Mouse (Mus musculus) urinary bladder, postnatal 4 days (tissue): Measurements from ENCODE around the gene Arglu1.

ENCODE experiments used
- DNase-seq, 2 experiments: peaks; one replicate each; pipeline ENCODE4 v3.0.0; 2021 to 2022; ENCODE audit warnings: low spot score in 2 of 2

The Arglu1 gene

DNA sequence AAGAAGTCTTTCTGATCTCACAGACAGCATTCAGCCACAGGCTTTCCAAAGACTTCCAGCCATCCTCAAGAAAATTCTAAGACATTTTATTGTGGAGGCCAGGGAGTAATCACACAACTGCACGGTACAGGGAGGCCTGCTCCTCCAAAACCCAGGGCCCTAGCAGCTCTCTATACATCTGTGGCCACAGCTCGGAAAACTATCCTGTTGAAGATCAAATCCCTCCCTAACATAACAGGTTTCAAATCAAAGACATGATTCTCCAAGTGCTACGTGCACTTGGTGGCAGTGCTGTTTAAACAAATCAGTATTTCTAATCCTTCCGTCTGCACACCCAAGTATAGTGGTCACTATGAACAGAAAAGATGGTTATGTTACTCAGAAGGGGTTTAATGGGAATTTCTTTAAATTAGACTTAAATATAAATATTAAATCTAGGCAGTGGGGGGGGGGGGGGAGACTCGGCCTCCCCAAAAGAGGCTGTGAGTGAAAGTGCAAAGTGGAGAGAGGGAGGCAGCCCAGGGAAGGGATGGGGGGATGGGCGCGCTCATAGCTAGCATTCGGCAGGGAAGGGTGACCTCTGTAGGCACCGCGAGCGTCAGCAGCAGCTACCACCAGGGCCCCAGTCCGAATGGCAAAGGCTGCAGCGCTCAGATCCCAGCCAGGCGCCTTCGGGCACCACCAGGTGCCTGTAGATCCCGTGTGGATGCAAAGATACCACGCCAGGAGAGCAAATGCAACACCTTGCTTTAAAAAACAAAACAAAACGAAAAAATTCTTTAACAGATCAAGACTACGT lies 31.7 kb downstream of the Arglu1 start:
- DNase-seq: peak; percentile 75 to 86

DNA sequence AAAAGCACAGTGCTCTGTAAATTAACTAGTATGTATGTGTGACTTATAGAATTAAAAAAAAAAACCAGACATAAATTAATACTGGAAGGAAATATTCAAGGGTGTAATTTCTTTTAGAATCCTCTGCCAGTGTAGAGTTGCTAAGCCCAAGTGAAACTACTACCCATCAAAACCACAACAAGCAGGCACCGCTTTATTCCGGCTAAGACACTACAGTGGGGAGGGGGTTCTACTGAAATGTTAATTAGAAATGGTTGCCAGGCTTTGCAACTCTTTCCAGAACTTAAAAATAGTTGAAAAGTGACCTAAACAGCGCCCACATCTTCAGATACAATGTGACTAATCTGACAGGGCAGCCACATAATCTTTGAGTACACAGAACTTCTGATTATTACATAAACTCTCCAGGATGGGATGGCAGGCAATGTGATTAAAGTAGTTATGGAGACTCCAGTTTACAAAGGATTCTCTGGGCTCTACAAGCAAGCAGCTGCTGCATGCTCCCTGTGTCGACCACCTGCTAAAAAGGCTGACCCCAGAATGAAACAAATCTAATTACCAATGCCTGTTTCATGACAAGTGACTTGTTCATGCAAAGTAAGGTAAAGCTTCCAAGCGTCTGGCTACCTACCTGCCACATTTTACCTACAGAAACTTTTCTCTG lies 32.5 kb downstream of the Arglu1 start:
- DNase-seq: no peak

DNA sequence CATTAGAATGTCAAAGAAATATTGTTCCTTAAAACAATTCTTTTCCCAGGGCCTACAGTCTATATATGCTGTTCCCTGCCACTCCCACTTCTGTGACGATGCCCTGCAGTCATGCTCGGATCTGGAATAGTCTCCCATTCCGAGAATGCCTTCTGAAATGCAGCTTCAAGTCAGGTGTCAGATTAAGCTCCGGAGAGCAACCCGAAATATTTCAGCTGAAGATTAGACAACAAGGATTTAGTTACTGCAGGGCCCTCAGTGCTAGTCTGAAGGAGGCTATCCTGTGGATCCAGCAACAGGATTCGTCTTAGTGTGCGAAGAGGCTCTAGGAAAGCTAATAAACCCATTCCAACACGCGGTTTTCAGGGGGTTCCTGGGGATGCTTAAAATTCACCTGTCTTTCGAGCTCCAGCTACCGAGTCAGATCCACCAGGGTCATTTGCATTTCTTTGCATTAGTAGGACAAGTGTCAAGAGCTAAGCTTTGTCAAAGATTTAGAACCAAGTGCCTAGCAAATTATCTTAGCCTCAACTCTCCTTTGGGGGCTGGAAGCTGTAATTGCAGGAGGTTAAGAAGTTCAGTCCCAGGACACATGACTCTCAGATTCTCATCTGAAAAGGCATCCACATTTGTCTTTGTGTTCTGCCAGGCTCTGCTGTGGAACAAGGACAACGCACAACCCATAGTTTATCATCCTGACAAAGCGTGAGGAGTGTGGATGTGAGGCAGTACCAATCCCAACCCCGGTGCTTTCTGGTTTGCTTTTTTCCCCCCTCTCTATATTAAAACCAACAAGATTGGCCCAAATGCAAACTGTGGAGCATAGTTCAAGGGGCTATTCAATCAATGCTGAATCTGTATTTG lies 33.5 kb downstream of the Arglu1 start:
- no peak for DNase-seq

DNA sequence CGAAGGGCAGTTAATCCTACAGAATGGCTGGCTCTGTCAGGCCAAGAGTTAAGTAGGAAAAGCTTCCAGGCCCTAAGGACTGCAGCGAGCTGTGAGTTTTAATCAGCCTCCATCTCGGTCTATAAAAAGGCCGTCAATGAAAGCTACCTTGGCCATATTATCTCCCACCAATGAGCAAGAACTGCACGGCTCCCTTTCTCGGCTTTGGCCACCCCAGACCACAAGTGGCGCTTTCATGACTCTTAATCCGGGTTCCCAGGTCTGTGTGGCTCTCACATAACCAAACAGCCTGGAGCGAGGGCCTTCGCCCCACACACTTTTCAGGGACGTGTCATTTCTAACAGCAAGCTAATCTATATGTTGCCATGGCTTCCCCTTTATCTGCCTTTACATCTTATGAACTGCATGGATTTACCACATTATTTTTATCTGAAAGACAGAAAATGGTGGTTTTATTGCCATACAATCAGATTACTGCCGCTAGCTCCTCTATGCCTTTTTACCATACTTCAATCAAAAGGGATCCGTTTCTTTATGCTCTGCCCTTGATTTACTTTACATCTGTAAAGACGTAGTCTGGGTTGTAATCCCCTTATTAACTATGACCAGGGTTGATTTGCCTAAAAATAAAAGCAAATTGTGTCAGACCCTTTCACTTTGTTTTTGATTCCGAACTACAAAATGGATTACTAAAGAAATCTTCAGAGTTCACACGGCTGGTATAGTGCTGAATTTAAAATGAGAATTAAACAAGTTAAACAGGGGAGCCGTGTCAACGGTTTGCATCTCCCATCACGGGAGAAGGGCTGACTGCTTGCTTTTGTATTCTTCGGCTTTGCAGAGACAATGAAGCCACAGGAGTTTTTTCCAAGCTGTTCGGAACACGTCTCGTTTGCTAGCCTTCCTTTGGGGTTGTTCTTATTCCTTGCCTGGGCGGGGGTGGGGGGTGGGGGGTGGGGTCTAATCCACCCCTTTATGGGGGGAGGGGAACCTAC lies 34.7 kb downstream of the Arglu1 start:
- no peak for DNase-seq

DNA sequence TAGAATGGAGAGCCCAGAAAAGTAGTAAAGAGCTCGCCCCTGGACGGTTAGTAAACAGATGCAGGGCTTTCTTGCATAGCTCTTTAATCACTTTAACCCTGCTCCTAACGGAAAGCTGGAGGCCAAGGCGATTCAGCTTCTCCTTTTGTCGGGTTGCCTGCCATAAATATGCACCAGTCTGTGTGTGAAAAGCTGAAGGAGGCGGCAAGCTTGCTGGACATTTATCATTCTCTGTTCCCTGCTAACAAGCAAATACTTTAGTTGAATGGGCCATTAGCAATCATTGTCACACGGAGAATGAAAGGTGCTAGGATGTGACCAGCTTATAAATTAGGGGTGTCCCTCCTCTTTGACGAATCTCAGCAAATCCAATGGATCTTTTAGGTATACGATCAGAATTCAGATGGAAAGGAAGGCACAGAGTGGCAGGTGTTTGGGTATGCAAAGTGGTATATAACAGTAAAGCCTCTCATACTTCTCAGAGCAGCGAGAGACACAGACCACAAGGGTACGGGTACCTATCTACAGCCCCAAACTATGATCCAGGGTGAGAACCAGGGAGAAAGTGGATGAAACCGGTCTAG lies 36.3 kb downstream of the Arglu1 start:
- DNase-seq: no peak

DNA sequence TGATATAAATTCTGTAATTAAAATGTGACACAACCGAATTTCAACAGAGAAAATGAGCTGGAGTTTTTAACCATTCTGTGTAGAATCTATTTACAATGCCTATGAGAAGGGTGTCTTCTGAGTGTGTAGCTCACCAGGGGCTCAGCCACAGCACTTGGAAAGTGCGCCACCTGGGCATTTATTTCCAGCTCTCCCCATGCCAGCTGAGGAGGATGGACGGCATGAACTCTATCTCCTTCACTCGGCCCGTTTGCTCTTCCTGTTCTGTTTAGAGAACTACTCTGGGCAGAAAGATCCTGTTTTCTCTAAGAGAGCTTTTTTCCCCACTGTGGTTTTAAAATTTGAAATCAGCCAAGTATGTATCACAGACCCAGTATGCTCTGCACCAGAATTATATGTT lies 37.0 kb downstream of the Arglu1 start:
- DNase-seq: no peak

DNA sequence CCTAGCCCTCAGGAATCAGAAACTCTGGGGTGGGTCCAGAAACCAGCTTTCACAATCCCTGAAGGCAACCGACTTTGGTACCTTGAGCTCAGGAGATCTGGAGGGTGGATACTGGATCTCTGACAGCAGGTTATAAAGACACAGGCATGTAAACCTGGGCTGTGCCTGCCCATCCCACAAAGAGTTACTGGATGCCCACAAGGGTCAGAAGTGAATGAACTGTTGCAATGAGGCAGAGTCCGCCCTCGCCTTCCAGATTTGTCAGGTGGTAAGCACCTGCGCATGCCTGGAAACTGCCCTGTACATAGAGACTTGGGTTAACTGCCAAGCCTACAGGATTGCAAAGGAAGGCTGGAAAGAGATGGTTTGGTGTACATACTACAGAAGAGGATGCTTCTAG lies 37.9 kb downstream of the Arglu1 start:
- DNase-seq: no peak

DNA sequence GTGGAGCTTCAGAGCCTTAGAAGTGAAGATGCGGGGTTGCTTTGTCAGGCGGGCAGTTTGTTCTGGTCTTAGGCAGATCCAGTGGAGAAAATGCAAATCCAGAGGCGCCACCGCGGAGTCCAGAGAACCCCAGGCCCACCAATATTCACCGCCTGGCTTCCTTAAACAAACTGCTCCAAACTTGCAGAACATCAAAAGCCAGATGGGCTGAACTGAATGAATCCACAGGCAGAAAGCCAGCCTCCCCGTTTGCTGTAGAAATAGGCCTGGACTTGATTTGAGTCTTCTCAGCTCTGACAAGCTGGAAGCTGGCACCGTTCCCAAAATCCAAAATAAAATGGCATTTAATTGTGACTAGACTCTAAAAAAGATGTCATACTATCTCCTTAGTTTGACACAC lies 40.4 kb downstream of the Arglu1 start:
- DNase-seq: no peak

DNA sequence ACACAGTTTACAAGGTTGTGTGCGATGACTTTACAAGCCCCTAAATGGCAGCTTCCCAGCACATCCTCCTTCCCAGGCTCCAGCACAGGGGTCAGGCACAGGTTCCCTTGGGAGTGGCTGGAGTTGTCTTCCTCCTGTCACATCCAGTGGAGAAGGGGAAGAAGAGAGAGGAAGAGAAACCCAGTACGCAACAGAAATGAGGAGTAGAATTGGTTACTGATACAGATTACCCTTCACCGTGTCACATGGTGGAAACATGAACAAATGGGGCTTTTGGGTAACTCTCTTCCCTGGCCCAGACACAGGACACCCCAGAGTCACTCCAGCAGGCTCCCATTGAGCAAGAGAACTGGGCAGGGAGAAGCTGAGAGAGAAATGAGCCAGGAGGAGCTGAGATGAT lies 40.8 kb downstream of the Arglu1 start:
- DNase-seq: no peak

DNA sequence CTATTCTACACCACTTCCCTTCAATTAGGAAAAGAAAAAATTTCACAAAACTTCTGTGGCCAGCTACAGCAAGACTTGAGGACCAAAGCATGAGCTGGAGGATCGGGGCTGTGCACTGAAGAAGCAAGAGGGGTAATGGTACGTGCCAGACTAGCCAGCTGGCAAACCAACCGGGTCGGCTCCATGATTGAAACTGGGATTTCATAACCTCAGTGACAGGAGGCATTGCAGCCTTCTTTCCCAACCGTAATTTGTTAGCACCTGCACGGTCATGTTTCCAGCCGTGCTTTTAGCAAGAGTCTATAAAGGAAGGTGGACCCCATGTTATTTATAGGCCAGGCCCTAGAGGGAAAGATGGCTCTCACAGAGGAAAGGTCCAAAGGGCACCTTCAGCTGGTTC lies 41.6 kb downstream of the Arglu1 start:
- no peak for DNase-seq

DNA sequence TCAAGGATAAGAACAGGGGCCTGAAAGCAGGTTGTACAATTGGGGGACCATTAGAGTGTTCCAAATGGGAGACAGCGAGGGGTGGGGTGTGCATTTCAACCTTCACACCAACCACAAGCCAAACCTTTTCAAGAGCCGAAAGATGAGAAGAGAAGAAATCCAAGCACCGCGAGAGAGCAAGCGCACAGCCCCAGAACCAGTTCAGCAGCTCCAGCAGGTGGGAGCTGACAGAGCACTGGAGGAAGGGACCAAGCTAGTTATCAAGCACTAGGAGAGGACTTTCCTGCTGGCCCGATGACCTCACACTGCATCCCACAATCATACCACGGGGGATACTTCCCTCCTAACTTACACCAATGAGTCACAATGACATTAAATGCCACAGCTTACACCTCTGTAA lies 42.5 kb downstream of the Arglu1 start:
- DNase-seq: no peak

DNA sequence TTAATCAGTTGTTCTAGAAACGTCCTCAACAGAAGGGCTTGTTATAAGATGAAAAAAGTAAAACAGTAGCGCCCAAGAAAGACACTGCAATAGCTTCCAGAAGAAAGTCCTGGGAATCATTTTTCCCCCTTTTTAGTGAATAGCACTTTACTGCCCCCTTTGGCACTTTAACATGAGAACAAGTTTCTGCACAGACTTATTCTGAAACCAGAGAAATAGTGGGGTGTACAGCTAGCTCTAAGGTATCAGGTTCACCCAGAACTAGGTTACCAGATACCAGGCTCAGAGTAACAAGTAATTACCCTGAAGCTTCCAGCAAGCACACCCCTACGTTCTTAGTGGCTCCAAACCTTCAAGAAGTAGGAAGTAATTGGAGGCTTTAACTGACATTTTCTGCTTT lies 43.0 kb downstream of the Arglu1 start:
- no peak for DNase-seq

DNA sequence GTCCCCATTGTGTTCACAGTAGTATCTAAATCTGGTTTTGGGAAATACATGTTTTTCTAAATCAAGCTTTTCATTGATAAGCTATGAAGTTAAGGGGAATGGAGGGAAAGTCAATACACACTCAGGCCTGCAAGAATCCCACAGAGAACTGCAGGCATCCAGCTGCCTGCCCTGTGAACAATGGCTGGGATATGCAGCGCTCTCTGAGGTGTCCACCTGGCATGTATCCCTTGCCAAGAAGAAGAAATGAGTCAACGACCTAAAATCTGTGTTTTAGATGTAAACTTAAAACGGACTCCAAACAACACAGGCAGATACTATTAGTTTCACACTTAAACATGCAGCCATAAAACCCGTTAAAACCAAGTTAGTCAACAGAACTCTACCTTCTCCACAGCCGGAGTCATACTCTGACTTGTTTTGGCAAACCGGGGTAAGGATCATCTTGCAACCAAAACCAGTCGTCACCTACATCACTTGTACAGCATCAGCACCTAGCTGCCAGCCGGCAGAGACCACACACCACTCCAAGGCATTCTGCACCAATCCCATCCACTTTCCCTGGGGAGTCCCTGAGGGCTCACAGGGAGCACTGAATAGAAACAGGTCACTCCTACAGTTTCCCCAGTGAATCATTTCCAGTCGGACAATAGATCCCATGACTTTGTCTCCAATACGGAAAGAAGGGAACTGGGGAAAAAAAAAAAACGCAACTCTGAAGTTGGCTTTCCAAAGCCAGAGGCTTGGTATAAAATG lies 46.0 kb downstream of the Arglu1 start:
- DNase-seq: no peak

DNA sequence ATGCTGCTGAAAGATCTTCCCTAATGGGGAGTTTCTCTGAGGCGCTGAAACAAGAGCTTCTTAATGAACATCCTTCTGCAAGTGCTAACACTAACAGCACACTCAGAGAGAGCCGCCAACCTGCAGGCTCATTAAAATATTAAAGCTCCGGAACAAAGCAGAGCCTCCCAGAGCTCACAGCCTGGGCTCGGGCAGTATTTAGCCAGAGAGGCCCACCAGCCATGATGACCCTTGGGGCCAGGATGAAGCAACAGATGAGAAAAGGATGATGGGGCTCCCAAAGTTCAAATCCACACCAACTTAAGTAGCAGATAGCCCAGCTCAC lies 50.1 kb downstream of the Arglu1 start:
- DNase-seq: no peak

DNA sequence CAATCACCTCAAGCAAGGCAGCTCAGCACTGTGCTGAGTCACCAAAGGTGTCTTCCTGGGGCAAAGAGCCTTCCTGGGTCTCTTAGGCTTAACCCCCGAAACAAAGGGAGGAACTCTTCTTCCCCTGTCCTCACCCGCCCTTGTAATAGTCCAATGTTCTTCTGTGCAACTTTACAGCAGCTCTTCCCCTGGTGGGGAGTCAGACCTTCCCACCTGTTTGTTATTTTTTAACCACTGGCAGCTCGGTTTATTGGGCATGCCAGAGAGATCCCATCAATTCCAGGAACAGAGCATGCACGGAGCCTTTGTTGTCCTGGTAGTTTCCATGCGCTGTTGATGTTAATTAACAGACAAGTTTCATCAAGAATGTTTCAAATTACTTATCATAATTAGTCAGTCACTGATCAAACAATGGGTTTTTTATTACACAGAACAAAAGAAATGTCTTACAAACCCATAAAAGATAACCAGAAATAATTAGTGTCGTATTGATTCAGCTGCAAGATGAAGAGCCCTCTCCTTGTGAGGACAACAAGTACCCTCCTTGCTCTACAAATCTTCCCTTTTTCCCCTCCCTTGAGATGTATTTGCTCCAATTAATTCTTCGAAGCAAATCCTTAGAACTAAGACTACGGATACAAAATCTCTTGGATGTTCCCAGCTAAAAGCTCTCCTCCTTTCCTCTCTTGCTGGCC lies 50.6 kb downstream of the Arglu1 start:
- DNase-seq: no peak

DNA sequence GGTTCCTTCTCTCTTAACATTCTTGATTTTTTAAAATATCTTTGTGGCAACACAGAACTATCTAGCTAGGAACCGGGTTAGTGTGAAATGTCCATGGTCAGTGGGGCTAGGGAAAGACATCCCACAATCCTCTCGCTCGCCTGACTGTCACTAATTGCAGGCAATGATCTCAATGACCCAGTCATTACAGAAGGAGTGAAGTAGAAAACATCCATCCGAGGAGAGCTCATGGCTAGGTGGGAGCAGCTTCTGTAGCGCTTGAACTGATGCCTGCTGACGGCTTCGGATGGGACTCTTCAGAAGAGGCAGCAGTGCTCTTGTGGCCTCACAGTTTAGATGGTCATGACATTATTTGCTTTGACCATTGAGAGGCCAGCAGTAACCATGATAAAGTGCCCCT lies 58.9 kb downstream of the Arglu1 start:
- no peak for DNase-seq

DNA sequence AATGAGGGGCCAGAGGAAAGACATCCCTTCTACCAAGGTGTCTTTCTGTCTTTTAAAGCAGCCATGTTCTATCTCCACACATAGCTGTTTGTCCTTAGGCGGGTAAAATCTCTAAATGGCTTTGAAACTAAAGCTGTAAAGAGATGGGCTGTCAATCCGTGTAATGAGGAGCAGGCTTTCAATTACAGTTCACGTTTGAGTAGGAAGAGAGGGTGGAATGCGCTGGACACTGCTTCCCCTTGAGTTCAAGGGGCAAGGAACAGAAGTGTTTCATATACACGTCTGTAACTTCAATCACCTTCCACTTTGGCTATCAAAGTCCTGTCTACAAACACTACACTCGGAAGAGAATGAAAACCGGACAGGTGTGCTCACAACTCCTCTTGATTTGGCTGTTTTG lies 66.3 kb downstream of the Arglu1 start:
- DNase-seq: no peak

DNA sequence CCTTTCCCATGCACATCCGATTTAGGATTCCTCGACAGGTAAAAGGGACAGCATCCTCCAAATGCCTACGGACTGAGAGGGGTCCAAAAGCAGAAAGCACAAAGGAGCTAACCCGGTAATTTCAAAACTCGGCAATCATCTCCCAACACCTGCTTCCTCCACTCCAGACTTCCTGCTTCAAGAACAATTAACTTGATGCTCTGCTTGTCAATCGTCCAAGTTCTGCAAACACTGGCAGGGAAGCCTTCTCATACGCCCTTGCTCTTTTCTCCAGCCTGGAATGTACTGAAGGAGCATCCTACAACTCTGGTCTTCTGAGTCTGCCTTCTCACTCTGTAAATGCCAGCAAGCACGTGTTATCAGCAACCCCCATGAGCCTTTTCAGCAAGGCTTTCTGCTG lies 66.8 kb downstream of the Arglu1 start:
- DNase-seq: no peak

DNA sequence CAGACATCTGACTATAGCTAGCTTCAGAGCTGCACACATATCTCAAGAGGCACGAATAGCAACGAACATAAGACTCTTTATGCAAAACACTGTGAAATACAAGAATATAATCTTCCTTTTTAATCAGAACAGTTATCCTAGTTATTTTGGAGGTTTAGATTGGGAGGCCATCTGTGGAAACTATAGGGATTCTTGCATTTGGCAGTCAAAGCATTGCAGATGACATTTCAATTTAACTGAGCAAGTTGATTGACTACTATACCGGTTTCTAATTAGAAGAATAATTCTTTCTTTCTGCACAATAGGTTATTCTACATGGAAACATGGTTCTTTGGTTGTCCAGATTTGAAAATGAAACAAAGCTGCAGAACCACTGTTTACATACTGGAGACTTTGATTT lies 67.8 kb downstream of the Arglu1 start:
- DNase-seq: no peak

DNA sequence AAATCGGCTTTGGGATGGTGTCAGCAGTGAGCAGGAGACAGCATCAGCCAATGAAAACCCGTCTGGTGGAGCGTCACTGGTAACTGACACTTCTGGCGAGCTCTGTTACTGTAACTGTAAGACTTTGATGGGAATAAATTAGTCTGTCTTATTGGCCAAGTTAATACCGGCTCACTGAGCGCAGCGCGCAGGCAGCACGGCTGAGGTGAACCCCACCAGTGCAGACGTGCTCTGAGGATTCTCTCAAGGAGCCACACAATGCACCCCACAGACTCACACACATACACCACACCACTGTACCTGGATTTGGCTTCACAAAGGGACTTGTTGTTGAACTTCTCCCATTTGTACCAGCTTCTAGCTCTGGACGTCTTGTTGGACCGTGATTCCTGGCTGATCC lies 68.3 kb downstream of the Arglu1 start:
- no peak for DNase-seq
